Mouse (Mus musculus): ENCODE results near the gene Psat1. TPM values are rescaled to one million over a fixed set of nuclear protein-coding genes. Genes with fewer than 3 reads are reported as not detected.

Psat1 gene
- polyA plus RNA-seq (2014; fragmentation: Nextera tagmentation; extraction: Ambion mirVana) = 88.6 and 116 TPM in 2 replicates

- H3K9me3 ChIP-seq (ENCODE audit: control insufficient read depth, low read length) = no peaks in the 10 kb centered on the region
- H3K4me3 ChIP-seq (ENCODE audit: low read length) = no peak within 1 kb of the TSS
- H3K27me3 ChIP-seq (ENCODE audit: control insufficient read depth, insufficient read depth, low read length) = no peaks in the 10 kb centered on the region
- H3K9ac ChIP-seq (ENCODE audit: low read depth, low read length) = no peak within 1 kb of the TSS
- WGBS = 82% methylated on average over 7 of the region's 7 CpGs
- H3K27ac ChIP-seq (ENCODE audit: low read depth, low read length) = peak within 1 kb of the TSS; percentile 51; the same call in 1 of the 2 replicates
- no peaks in the 10 kb centered on the region for H3K4me1 ChIP-seq (ENCODE audit: control insufficient read depth, insufficient read depth, low read length)
- no peak for ATAC-seq (ENCODE audit: low FRiP score, low TSS enrichment)
- H3K36me3 ChIP-seq (ENCODE audit: control insufficient read depth, insufficient read depth, low read length) = no peaks in the 10 kb centered on the region
- H3K4me2 ChIP-seq (replicated peaks; ENCODE audit: low read depth, low read length) = no peak within 1 kb of the TSS
Measured at GRCm38 (mm10) chr19:15947237-15947636, at the start of gene Psat1. Gene Psat1, minus strand, starts transcription at chr19:15947337.

GRCm38 (mm10) chr19:15990102-15990501 lies 43.0 kb upstream of the Psat1 start:
- H3K27ac ChIP-seq (ENCODE audit: low read depth, low read length) = no peak overlapping the region
- H3K36me3 ChIP-seq (ENCODE audit: control insufficient read depth, insufficient read depth, low read length) = no peaks in the 10 kb centered on the region
- no peaks in the 10 kb centered on the region for H3K4me1 ChIP-seq (ENCODE audit: control insufficient read depth, insufficient read depth, low read length)
- H3K27me3 ChIP-seq (ENCODE audit: control insufficient read depth, insufficient read depth, low read length) = no peaks in the 10 kb centered on the region
- no peak overlapping the region for H3K9ac ChIP-seq (ENCODE audit: low read depth, low read length)
- H3K9me3 ChIP-seq (ENCODE audit: control insufficient read depth, low read length) = no peaks in the 10 kb centered on the region
- WGBS = 90% methylated on average over 1 of the region's 1 CpGs
- H3K4me3 ChIP-seq (ENCODE audit: low read length) = no peak overlapping the region
- no peak for ATAC-seq (ENCODE audit: low FRiP score, low TSS enrichment)
- H3K4me2 ChIP-seq (replicated peaks; ENCODE audit: low read depth, low read length) = no peak overlapping the region

GRCm38 (mm10) chr19:15985172-15985713 lies 38.1 kb upstream of the Psat1 start:
- Histone ChIP-seq H3K9ac (ENCODE audit: low read depth, low read length) (peak overlapping the region; percentile 89), H3K27ac (ENCODE audit: low read depth, low read length) (peak overlapping the region; percentile 81; the same call in 1 of the 2 replicates)
- ATAC-seq (ENCODE audit: low FRiP score, low TSS enrichment) = no peak

GRCm38 (mm10) chr19:15984449-15985171 lies 37.5 kb upstream of the Psat1 start, which contains the start of gene Cep78:
Gene Cep78, minus strand, starts transcription at chr19:15984989.
- WGBS = under 1% methylated on average over 88 of the region's 88 CpGs
- peak; percentile 93 for ATAC-seq (ENCODE audit: low FRiP score, low TSS enrichment)

More at GRCm38 (mm10) chr19:15985172-15985713, 38.1 kb upstream of the Psat1 start:
- Histone ChIP-seq H3K4me2 (replicated peaks; ENCODE audit: low read depth, low read length) (peak overlapping the region; percentile 73), H3K4me3 (ENCODE audit: low read length) (peak overlapping the region; percentile 86), H3K9me3 (ENCODE audit: control insufficient read depth, low read length) (no peaks in the 10 kb centered on the region), H3K27me3 (ENCODE audit: control insufficient read depth, insufficient read depth, low read length) (no peaks in the 10 kb centered on the region), H3K4me1 (ENCODE audit: control insufficient read depth, insufficient read depth, low read length) (peaks cover 6% of the 10 kb centered on the region; the same call in 1 of the 2 replicates), H3K36me3 (ENCODE audit: control insufficient read depth, insufficient read depth, low read length) (peaks cover 3% of the 10 kb centered on the region; the same call in 1 of the 2 replicates)
- whole genome bisulfite sequencing = 30% methylated on average over 10 of the region's 10 CpGs

GRCm38 (mm10) chr19:15983739-15984344 lies 36.7 kb upstream of the Psat1 start:
- Histone ChIP-seq H3K4me1 (ENCODE audit: control insufficient read depth, insufficient read depth, low read length) (peaks cover 6% of the 10 kb centered on the region; the same call in 1 of the 2 replicates), H3K9ac (ENCODE audit: low read depth, low read length) (peak overlapping the region; percentile 89; the same call in 1 of the 2 replicates), H3K27ac (ENCODE audit: low read depth, low read length) (peak overlapping the region; percentile 81; the same call in 1 of the 2 replicates), H3K4me3 (ENCODE audit: low read length) (peak overlapping the region; percentile 86), H3K36me3 (ENCODE audit: control insufficient read depth, insufficient read depth, low read length) (peaks cover 10% of the 10 kb centered on the region; the same call in 1 of the 2 replicates), H3K9me3 (ENCODE audit: control insufficient read depth, low read length) (no peaks in the 10 kb centered on the region), H3K27me3 (ENCODE audit: control insufficient read depth, insufficient read depth, low read length) (no peaks in the 10 kb centered on the region), H3K4me2 (replicated peaks; ENCODE audit: low read depth, low read length) (peak overlapping the region; percentile 73)
- 54% methylated on average over 15 of the region's 15 CpGs for WGBS
- ATAC-seq (ENCODE audit: low FRiP score, low TSS enrichment) = no peak

More at GRCm38 (mm10) chr19:15984449-15985171, 37.5 kb upstream of the Psat1 start, which contains the start of gene Cep78:
- H3K27ac ChIP-seq (ENCODE audit: low read depth, low read length) = peak within 1 kb of the TSS; percentile 81
- H3K36me3 ChIP-seq (ENCODE audit: control insufficient read depth, insufficient read depth, low read length) = peaks cover 8% of the 10 kb centered on the region; the same call in 1 of the 2 replicates
- H3K9me3 ChIP-seq (ENCODE audit: control insufficient read depth, low read length) = no peaks in the 10 kb centered on the region
- H3K9ac ChIP-seq (ENCODE audit: low read depth, low read length) = peak within 1 kb of the TSS; percentile 89
- no peaks in the 10 kb centered on the region for H3K27me3 ChIP-seq (ENCODE audit: control insufficient read depth, insufficient read depth, low read length)
- peaks cover 6% of the 10 kb centered on the region; the same call in 1 of the 2 replicates for H3K4me1 ChIP-seq (ENCODE audit: control insufficient read depth, insufficient read depth, low read length)
- peak within 1 kb of the TSS; percentile 86 for H3K4me3 ChIP-seq (ENCODE audit: low read length)
- peak within 1 kb of the TSS; percentile 73 for H3K4me2 ChIP-seq (replicated peaks; ENCODE audit: low read depth, low read length)

DNA sequence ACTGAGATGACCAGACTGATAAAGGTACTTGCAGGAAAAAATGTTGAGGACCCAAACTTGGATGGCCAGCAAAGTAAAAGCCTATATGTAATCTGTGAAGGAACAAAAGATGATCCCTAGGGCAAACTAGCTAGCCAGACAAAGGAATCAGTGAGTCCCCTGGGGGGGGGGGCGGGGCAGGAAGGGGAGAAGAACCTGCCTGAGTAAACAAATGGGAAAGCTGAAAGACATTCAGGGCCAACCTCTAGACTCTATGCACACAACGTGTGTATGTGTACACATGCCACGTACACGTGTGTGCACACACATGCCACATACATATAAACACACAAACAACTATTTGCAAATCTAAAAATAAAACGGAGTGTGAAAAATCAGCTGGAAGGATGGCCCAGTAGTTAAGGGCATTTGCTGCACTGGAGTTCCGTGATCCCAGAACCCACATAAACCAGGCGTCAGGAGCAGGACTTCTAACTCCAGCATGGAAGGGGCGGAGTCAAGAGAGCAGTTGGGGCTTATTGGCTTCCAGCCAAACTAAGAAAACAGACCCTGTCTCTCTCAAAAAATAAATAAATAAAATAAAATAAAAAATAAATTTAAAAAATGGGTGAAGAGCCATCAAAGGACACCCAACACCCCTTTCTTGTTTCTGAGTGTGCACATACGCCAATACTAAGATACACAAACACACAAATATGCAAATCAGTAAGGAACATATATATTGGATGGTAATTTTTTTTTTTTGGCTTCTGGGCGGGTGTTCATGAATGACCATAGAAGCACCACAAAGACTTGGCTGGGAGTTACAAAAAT lies 36.0 kb upstream of the Psat1 start:
- no peak overlapping the region for H3K27ac ChIP-seq (ENCODE audit: low read depth, low read length)
- H3K9ac ChIP-seq (ENCODE audit: low read depth, low read length) = no peak overlapping the region
- H3K36me3 ChIP-seq (ENCODE audit: control insufficient read depth, insufficient read depth, low read length) = peaks cover 13% of the 10 kb centered on the region; the same call in 1 of the 2 replicates
- peak overlapping the region; percentile 21; the same call in 1 of the 2 replicates for H3K4me2 ChIP-seq (replicated peaks; ENCODE audit: low read depth, low read length)
- no peaks in the 10 kb centered on the region for H3K27me3 ChIP-seq (ENCODE audit: control insufficient read depth, insufficient read depth, low read length)
- no peak overlapping the region for H3K4me3 ChIP-seq (ENCODE audit: low read length)
- ATAC-seq (ENCODE audit: low FRiP score, low TSS enrichment) = no peak
- no peaks in the 10 kb centered on the region for H3K9me3 ChIP-seq (ENCODE audit: control insufficient read depth, low read length)
- H3K4me1 ChIP-seq (ENCODE audit: control insufficient read depth, insufficient read depth, low read length) = peaks cover 6% of the 10 kb centered on the region; the same call in 1 of the 2 replicates
- 58% methylated on average over 10 of the region's 10 CpGs for WGBS

DNA sequence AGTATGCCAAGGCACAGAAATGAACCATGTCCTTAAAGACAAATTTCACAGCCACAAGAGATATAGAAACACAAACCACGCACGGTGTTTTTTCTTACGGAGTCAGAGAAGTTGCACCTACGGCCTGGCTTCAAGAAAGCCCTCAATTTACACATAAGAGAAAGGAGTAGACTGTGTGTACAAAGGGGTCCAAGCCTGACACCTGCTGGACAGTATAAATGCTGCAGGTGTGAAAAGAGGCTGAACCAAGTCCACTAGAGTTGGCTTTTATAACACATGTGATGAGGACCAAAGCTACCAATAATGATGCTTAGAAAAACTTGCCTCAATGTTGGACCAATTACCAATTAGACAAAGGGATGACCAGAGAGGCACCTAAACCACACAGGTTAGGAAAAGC lies 34.7 kb upstream of the Psat1 start:
- 0 out of 2 replicates have a peak, but pooled peaks have one; percentile 44 for ATAC-seq (ENCODE audit: low FRiP score, low TSS enrichment)
- WGBS = 48% methylated on average over 4 of the region's 4 CpGs
- no peak overlapping the region for H3K9ac ChIP-seq (ENCODE audit: low read depth, low read length)

GRCm38 (mm10) chr19:15973365-15973764 lies 26.2 kb upstream of the Psat1 start:
- no peak overlapping the region for H3K4me3 ChIP-seq (ENCODE audit: low read length)
- H3K36me3 ChIP-seq (ENCODE audit: control insufficient read depth, insufficient read depth, low read length) = peaks cover 61% of the 10 kb centered on the region
- no peak overlapping the region for H3K27ac ChIP-seq (ENCODE audit: low read depth, low read length)
- no peak overlapping the region for H3K4me2 ChIP-seq (replicated peaks; ENCODE audit: low read depth, low read length)
- H3K9me3 ChIP-seq (ENCODE audit: control insufficient read depth, low read length) = no peaks in the 10 kb centered on the region
- H3K27me3 ChIP-seq (ENCODE audit: control insufficient read depth, insufficient read depth, low read length) = no peaks in the 10 kb centered on the region
- ATAC-seq (ENCODE audit: low FRiP score, low TSS enrichment) = no peak
- H3K4me1 ChIP-seq (ENCODE audit: control insufficient read depth, insufficient read depth, low read length) = 0 out of 2 replicates have a peak, but pooled peaks cover 3% of the 10 kb centered on the region
- 26% methylated on average over 4 of the region's 4 CpGs for WGBS
- H3K9ac ChIP-seq (ENCODE audit: low read depth, low read length) = no peak overlapping the region

More for the DNA sequence above, 34.7 kb upstream of the Psat1 start:
- H3K27ac ChIP-seq (ENCODE audit: low read depth, low read length) = no peak overlapping the region
- H3K9me3 ChIP-seq (ENCODE audit: control insufficient read depth, low read length) = no peaks in the 10 kb centered on the region
- H3K4me1 ChIP-seq (ENCODE audit: control insufficient read depth, insufficient read depth, low read length) = peaks cover 6% of the 10 kb centered on the region; the same call in 1 of the 2 replicates
- H3K27me3 ChIP-seq (ENCODE audit: control insufficient read depth, insufficient read depth, low read length) = no peaks in the 10 kb centered on the region
- H3K4me2 ChIP-seq (replicated peaks; ENCODE audit: low read depth, low read length) = no peak overlapping the region
- H3K4me3 ChIP-seq (ENCODE audit: low read length) = no peak overlapping the region
- H3K36me3 ChIP-seq (ENCODE audit: control insufficient read depth, insufficient read depth, low read length) = peaks cover 18% of the 10 kb centered on the region; the same call in 1 of the 2 replicates

All from kidney, embryonic 14.5 days (tissue).